Mouse (Mus musculus) heart, postnatal 0 days (tissue): Measurements from ENCODE around the gene Lrp1.

Source experiments
- CTCF ChIP-seq: IDR thresholded peaks from 2 replicates; pipeline ENCODE4 v1.5.1; 2016; ENCODE audit warnings: antibody characterized with exemption, control low read depth, low read depth
- EP300 ChIP-seq: IDR thresholded peaks from 2 replicates; pipeline ENCODE4 v1.6.1; 2016; ENCODE audit warnings: antibody characterized with exemption, low read depth

- TF ChIP-seq EP300 = no peak
- TF ChIP-seq CTCF = no peak
Observed at GRCm38 (mm10) chr10:127664166-127664565, 43.2 kb upstream of the Lrp1 start.
